Mouse (Mus musculus) embryonic fibroblast, embryonic 13.5 days (primary cell): ENCODE measurements at regions not wholly inside any gene's neighbourhood (a gene's known extent, or its start where the extent isn't known, plus 50 kb on each side); places are given as distances from the start of the nearest gene placed in this dataset.

Experiments used
- CTCF ChIP-seq: IDR thresholded peaks from 2 replicates; pipeline ENCODE4 v1.5.1; 2011; ENCODE audit warnings: mild to moderate bottlenecking, control low read depth, low read length, moderate library complexity, borderline replicate concordance; ENCODE audit not compliant: insufficient read depth
- POLR2A ChIP-seq: IDR thresholded peaks from 2 replicates; pipeline ENCODE4 v1.6.1; 2011; ENCODE audit warnings: low read depth, mild to moderate bottlenecking, control low read depth, low read length, moderate library complexity

- TF ChIP-seq POLR2A (no peak), CTCF (no peak)
Measured at GRCm38 (mm10) chr14:15746629-15747238, 307.9 kb upstream of the Lrrc3b start.
